Mouse (Mus musculus) liver, embryonic 15.5 days (tissue): ENCODE measurements around the gene Rps8. TPM values are rescaled to one million over a fixed set of nuclear protein-coding genes. Genes with fewer than 3 reads are reported as not detected.

Source experiments
- ATAC-seq: fragments of 200-750 bp; cut with Nextera tagmentation; 2 replicates; pipeline ENCODE4 v1.8.0; 2017; ENCODE audit warnings: moderate number of reproducible peaks, mild to moderate bottlenecking, moderate library complexity; ENCODE audit not compliant: insufficient read depth
- H3K27ac ChIP-seq: fragments of 300-500 bp; sonication (generic); replicated peaks from 2 replicates; pipeline ENCODE4 v1.5.1; 2015; ENCODE audit warnings: mild to moderate bottlenecking, inconsistent platforms
- H3K27me3 ChIP-seq: fragments of 300-500 bp; sonication (generic); 2 replicates; pipeline ENCODE4 v1.6.1; 2015; ENCODE audit warnings: mild to moderate bottlenecking, inconsistent platforms
- H3K36me3 ChIP-seq: fragments of 300-500 bp; sonication (generic); replicated peaks from 2 replicates; pipeline ENCODE4 v1.6.1; 2015; ENCODE audit warnings: moderate library complexity, mild to moderate bottlenecking, inconsistent platforms
- H3K4me1 ChIP-seq: fragments of 300-500 bp; sonication (generic); replicated peaks from 2 replicates; pipeline ENCODE4 v1.6.1; 2015; ENCODE audit warnings: inconsistent platforms
- H3K4me2 ChIP-seq: fragments of 300-500 bp; sonication (generic); 2 replicates; pipeline ENCODE4 v1.6.1; 2015; ENCODE audit warnings: moderate library complexity, mild to moderate bottlenecking, inconsistent platforms
- H3K4me3 ChIP-seq: fragments of 300-500 bp; sonication (generic); replicated peaks from 2 replicates; pipeline ENCODE4 v1.5.1; 2015; ENCODE audit warnings: mild to moderate bottlenecking, inconsistent platforms
- H3K9ac ChIP-seq: fragments of 300-500 bp; sonication (generic); 2 replicates; pipeline ENCODE4 v1.6.1; 2015; ENCODE audit warnings: moderate library complexity, mild to moderate bottlenecking, inconsistent platforms
- H3K9me3 ChIP-seq: fragments of 300-500 bp; sonication (generic); replicated peaks from 2 replicates; pipeline ENCODE4 v1.6.1; 2016; ENCODE audit warnings: inconsistent platforms
- WGBS: fragments of 180-500 bp; shearing (Covaris S2); methylation state at CpG from one replicate; pipeline ENCODE4 v1.1.7; 2015; ENCODE audit warnings: mixed read lengths; ENCODE audit not compliant: insufficient replicate concordance; 5-methylcytosine and 5-hydroxymethylcytosine counted together
- polyA plus RNA-seq: library from polyadenylated mRNA; unstranded; fragments of >200 nt; fragmentation: Nextera tagmentation; extraction: Ambion mirVana; gene quantifications from 2 replicates; pipeline ENCODE4 v1.2.1, GENCODE M21; 2015

Gene Rps8
- polyA plus RNA-seq, 1 experiment from 2014 or later: 611 TPM

GRCm38 (mm10) chr4:117124518-117125347 is 31.3 kb downstream of the Rps8 start:
- H3K27me3 ChIP-seq: no peaks in the 10 kb centered on the region
- H3K4me2 ChIP-seq: peak overlapping the region; percentile 41
- no peak for ATAC-seq
- peaks cover 56% of the 10 kb centered on the region for H3K4me1 ChIP-seq
- H3K9ac ChIP-seq: no peak overlapping the region
- H3K9me3 ChIP-seq: no peaks in the 10 kb centered on the region
- H3K27ac ChIP-seq: peak overlapping the region; percentile 78
- 11% methylated on average over 14 of the region's 14 CpGs for WGBS
- no peak overlapping the region; the same call in 1 of the 2 replicates for H3K4me3 ChIP-seq
- H3K36me3 ChIP-seq: peaks cover 11% of the 10 kb centered on the region; the same call in 1 of the 2 replicates

DNA sequence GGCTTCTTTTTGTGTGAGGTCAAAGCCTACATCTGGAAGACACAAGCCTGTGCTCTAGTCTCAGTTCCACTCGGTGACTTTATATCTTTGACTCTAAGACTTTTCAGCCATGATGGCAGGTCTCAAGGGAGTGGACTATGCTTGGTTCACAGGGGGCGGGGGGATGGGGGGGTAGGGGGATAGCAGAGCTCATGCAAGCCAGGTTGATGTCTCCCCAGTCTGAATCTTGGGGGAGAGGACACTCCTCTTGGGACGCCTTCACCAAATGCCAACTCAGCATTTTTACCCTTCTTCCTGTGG is 31.9 kb downstream of the Rps8 start:
- peaks cover 58% of the 10 kb centered on the region for H3K4me1 ChIP-seq
- H3K9ac ChIP-seq: no peak overlapping the region
- H3K27ac ChIP-seq: peak overlapping the region; percentile 78; the same call in 1 of the 2 replicates
- WGBS: 37% methylated on average over 3 of the region's 3 CpGs
- H3K9me3 ChIP-seq: no peaks in the 10 kb centered on the region
- H3K4me2 ChIP-seq: peak overlapping the region; percentile 41
- H3K27me3 ChIP-seq: no peaks in the 10 kb centered on the region
- peaks cover 11% of the 10 kb centered on the region; the same call in 1 of the 2 replicates for H3K36me3 ChIP-seq
- ATAC-seq: no peak
- no peak overlapping the region for H3K4me3 ChIP-seq

GRCm38 (mm10) chr4:117123546-117124217 is 32.4 kb downstream of the Rps8 start:
- H3K27ac ChIP-seq: no peak overlapping the region
- no peak overlapping the region for H3K4me2 ChIP-seq
- no peak overlapping the region for H3K9ac ChIP-seq
- no peak for ATAC-seq
- no peaks in the 10 kb centered on the region for H3K9me3 ChIP-seq
- no peaks in the 10 kb centered on the region for H3K27me3 ChIP-seq
- H3K4me3 ChIP-seq: no peak overlapping the region
- WGBS: 61% methylated on average over 7 of the region's 9 CpGs
- peaks cover 58% of the 10 kb centered on the region for H3K4me1 ChIP-seq
- H3K36me3 ChIP-seq: peaks cover 8% of the 10 kb centered on the region; the same call in 1 of the 2 replicates

DNA sequence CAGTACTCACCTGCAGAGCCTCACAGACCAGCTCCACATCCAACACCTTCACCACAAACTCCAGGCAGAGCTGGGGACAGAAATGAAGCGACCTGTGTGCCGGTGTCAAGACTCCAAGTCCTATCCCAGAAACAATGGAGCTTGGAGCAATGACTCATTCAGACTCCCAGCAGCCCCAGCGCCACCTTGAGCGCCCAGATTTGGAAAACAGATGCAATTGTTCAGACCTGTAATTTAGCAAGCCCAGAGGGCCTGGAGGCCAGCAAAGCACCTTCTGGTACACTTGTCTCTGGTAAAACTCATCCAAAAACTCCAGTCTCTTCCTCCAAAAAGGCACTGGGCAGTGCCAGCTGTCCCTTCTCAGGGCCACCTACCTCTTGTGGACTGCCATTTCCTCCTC is 33.8 kb downstream of the Rps8 start:
- Histone ChIP-seq H3K36me3 (no peaks in the 10 kb centered on the region), H3K27me3 (no peaks in the 10 kb centered on the region), H3K9ac (no peak overlapping the region), H3K4me1 (peaks cover 57% of the 10 kb centered on the region), H3K9me3 (no peaks in the 10 kb centered on the region), H3K4me3 (no peak overlapping the region), H3K4me2 (no peak overlapping the region), H3K27ac (no peak overlapping the region)
- ATAC-seq: no peak
- 67% methylated on average over 4 of the region's 4 CpGs for WGBS

- H3K9me3 ChIP-seq: no peaks in the 10 kb centered on the region
- peaks cover 47% of the 10 kb centered on the region for H3K4me1 ChIP-seq
- peak; percentile 87 for ATAC-seq
- WGBS: under 1% methylated on average over 69 of the region's 69 CpGs
- H3K36me3 ChIP-seq: no peaks in the 10 kb centered on the region
- peak overlapping the region; percentile 78 for H3K27ac ChIP-seq
- H3K4me3 ChIP-seq: peak overlapping the region; percentile 75
- H3K27me3 ChIP-seq: no peaks in the 10 kb centered on the region
- peak overlapping the region; percentile 100 for H3K4me2 ChIP-seq
- peak overlapping the region; percentile 70 for H3K9ac ChIP-seq
These were observed 35.3 kb downstream of the Rps8 start for GRCm38 (mm10) chr4:117120445-117121414.

DNA sequence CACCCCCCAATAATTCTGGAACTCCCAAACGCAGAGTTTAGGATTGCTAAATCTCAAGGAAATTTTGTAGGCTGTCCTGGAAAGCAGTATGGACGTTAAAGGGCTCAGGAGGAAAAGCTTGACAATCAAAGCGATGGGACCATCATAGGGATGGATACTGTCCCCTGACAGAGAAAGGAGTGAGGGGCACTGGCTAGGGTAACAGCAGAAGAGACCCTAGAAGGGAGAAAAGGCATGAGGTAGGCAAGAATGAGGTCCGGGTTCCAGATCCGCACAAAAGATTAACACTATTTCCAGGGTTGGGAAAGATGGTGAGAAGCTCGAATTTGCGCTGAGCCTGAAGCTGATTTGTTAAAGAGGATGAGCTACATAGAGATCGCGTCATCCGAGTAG is 36.0 kb downstream of the Rps8 start:
- 7% methylated on average over 10 of the region's 10 CpGs for WGBS

DNA sequence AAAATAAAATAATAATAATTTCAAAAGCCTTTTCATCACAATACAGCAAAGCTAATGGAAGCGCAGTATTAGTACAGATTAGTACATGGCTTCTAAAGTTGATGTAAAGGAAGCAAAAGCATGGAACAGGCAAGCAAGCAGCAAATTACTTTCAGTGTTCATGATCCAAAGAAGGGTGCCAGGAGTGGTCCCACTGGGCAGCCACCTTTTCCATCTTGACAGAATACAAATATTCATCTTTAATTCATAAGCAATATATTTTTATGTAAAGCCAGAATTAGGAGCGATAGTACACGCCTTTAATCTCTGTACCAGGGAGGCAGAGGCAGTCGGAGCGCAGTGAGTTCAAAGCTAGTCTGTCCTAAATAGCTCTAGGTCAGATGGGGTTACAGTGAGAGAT is 36.4 kb downstream of the Rps8 start:
- peak overlapping the region; percentile 70 for H3K9ac ChIP-seq
- 73% methylated on average over 5 of the region's 5 CpGs for WGBS
- no peaks in the 10 kb centered on the region for H3K27me3 ChIP-seq
- peak overlapping the region; percentile 75 for H3K4me3 ChIP-seq
- H3K36me3 ChIP-seq: no peaks in the 10 kb centered on the region
- peaks cover 36% of the 10 kb centered on the region for H3K4me1 ChIP-seq
- ATAC-seq: no peak
- no peaks in the 10 kb centered on the region for H3K9me3 ChIP-seq
- peak overlapping the region; percentile 100 for H3K4me2 ChIP-seq
- peak overlapping the region; percentile 78; the same call in 1 of the 2 replicates for H3K27ac ChIP-seq

More for the DNA sequence above, 36.0 kb downstream of the Rps8 start:
- Histone ChIP-seq H3K4me2 (peak overlapping the region; percentile 100), H3K27me3 (no peaks in the 10 kb centered on the region), H3K4me1 (peaks cover 40% of the 10 kb centered on the region), H3K9ac (peak overlapping the region; percentile 70), H3K4me3 (peak overlapping the region; percentile 75), H3K9me3 (no peaks in the 10 kb centered on the region), H3K27ac (peak overlapping the region; percentile 78), H3K36me3 (no peaks in the 10 kb centered on the region)
- ATAC-seq: no peak

DNA sequence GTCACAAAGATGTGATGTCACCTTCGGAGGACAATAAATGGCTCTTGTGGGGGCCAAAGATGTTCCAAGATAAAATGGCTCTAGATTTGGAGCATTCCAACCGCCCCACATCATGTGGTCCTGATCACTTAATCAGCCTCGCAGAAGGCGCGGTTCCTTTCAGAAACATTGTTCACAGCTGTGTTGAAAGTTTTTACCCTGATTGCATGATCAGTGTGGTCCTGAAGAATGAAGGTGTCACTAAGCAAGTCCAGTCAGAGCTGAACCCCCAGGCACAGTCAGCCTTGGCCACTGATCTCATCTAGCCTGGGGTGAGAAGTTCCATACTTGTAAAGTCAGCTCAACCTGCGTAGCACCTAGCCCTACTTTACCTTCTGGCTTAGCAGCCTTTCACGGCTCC is 38.1 kb downstream of the Rps8 start:
- no peak overlapping the region for H3K9ac ChIP-seq
- WGBS: 82% methylated on average over 7 of the region's 7 CpGs
- H3K27ac ChIP-seq: no peak overlapping the region
- no peak overlapping the region for H3K4me3 ChIP-seq
- H3K27me3 ChIP-seq: no peaks in the 10 kb centered on the region
- no peaks in the 10 kb centered on the region for H3K9me3 ChIP-seq
- no peak for ATAC-seq
- peaks cover 22% of the 10 kb centered on the region for H3K4me1 ChIP-seq
- H3K36me3 ChIP-seq: no peaks in the 10 kb centered on the region
- no peak overlapping the region for H3K4me2 ChIP-seq

- no peak overlapping the region for H3K27ac ChIP-seq
- 80% methylated on average over 5 of the region's 5 CpGs for WGBS
- no peaks in the 10 kb centered on the region for H3K9me3 ChIP-seq
- no peaks in the 10 kb centered on the region for H3K36me3 ChIP-seq
- H3K4me2 ChIP-seq: no peak overlapping the region
- no peaks in the 10 kb centered on the region for H3K27me3 ChIP-seq
- ATAC-seq: no peak
- no peak overlapping the region for H3K9ac ChIP-seq
- H3K4me3 ChIP-seq: no peak overlapping the region
- peaks cover 11% of the 10 kb centered on the region for H3K4me1 ChIP-seq
These were observed 40.5 kb downstream of the Rps8 start for GRCm38 (mm10) chr4:117115592-117115991.

DNA sequence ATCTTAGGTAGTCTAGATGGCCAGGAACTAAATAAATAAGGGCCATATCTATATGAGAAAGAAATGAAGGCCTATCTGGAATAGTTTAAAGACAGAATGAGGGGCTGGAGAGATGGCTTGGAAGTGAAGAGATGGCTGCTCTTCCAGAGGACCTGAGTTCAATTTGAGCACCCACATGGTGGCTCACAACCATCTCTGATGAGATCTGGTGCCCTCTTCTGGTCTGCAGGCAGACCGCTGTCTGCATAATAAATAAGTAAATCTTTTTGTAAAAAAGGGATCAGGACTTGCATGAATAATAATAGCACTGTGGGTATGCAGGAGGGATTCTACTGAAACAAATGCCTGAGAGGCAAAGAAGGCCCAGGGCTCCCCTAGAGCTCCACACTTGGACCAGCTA is 42.8 kb downstream of the Rps8 start:
- no peaks in the 10 kb centered on the region for H3K27me3 ChIP-seq
- no peaks in the 10 kb centered on the region for H3K9me3 ChIP-seq
- H3K27ac ChIP-seq: no peak overlapping the region
- H3K4me2 ChIP-seq: no peak overlapping the region
- ATAC-seq: no peak
- H3K9ac ChIP-seq: no peak overlapping the region
- no peaks in the 10 kb centered on the region for H3K36me3 ChIP-seq
- 0 out of 2 replicates have a peak, but pooled peaks cover 4% of the 10 kb centered on the region for H3K4me1 ChIP-seq
- H3K4me3 ChIP-seq: no peak overlapping the region
- 93% methylated on average over 1 of the region's 1 CpGs for WGBS
